Comparison of ENCODE assay signal across 9 mouse cellular contexts in genomic region chr4:102088235-102088867, GRCm38 (mm10). TPM values are rescaled to one million over a fixed set of nuclear protein-coding genes. Genes with fewer than 3 reads are reported as not detected.
DNase-seq lines count a peak whose midpoint lies in the region; ATAC-seq and TF ChIP-seq lines count a peak whose summit lies in the region.
"Had no signal": no experiment of that assay in that cellular context is flagged by ENCODE, and none has a peak within 500 bp of the region (broad histone marks: within the 10 kb centered on the region; RNA-seq: fewer than 3 reads in every experiment).

No protein-coding gene starts in this region.

- H3K4me2 ChIP-seq in kidney, embryonic 14.5 days (replicated peaks; ENCODE audit: low read depth, low read length) = peak overlapping the region; percentile 95
- peak overlapping the region; percentile 47 for H3K4me2 ChIP-seq in liver, embryonic 14.5 days (ENCODE audit: low read depth)

- H3K27ac ChIP-seq in kidney, embryonic 14.5 days (ENCODE audit: low read depth, low read length) = no peak overlapping the region
- no peak overlapping the region for H3K27ac ChIP-seq in liver, embryonic 14.5 days
- no peak overlapping the region for H3K27ac ChIP-seq in small intestine, adult 2 months (ENCODE audit: insufficient read depth, low read depth, low read length)

- TF ChIP-seq EP300 in liver, embryonic 14.5 days (IDR thresholded peaks at IDR 0.05; ENCODE audit: low read depth) = no peak

- ATAC-seq in kidney, embryonic 14.5 days (ENCODE audit: low FRiP score, low TSS enrichment) = peak; percentile 66
- no peak for ATAC-seq in liver, embryonic 14.5 days (ENCODE audit: insufficient read depth)
- no peak for ATAC-seq in erythroid progenitor cell, adult 5-6 weeks (replicated peaks; ENCODE audit: low FRiP score, poor library complexity, severe bottlenecking)
- ATAC-seq: Patski had no signal

- 29% methylated on average over 13 of the region's 15 CpGs for WGBS in kidney, embryonic 14.5 days
- WGBS in liver, embryonic 14.5 days (ENCODE audit: insufficient replicate concordance) = 24% methylated on average over 15 of the region's 15 CpGs
- 23% methylated on average over 15 of the region's 15 CpGs for WGBS in small intestine, adult 2 months

- TF ChIP-seq CTCF in liver, embryonic 14.5 days (IDR thresholded peaks at IDR 0.05; ENCODE audit: low read depth) = no peak
- TF ChIP-seq CTCF in small intestine, adult 2 months (IDR thresholded peaks at IDR 0.05; ENCODE audit: extremely low read depth, insufficient read length, insufficient replicate concordance, low read depth, low read length) = no peak

- no peak for TF ChIP-seq POLR2A in small intestine, adult 2 months (IDR thresholded peaks at IDR 0.05; ENCODE audit: low read depth, low read length)

- DNase-seq in kidney, postnatal 10 days = no peak
- peak; percentile 64 for DNase-seq in cerebellum, adult 9-10 months
- DNase-seq in frontal cortex, postnatal 14 days (ENCODE audit: low spot score in 2 of 2) = peak; percentile 6 to 20
- no peak for DNase-seq in liver, embryonic 14.5 days (ENCODE audit: low read depth in 3 of 3, low spot score in 3 of 3)
- DNase-seq in adrenal gland, adult 18-20 months (ENCODE audit: low spot score in 2 of 2) = no peak

- H3K27me3 ChIP-seq in kidney, embryonic 14.5 days (ENCODE audit: control insufficient read depth, insufficient read depth, low read length) = peaks cover 25% of the 10 kb centered on the region
- H3K27me3 ChIP-seq in liver, embryonic 14.5 days (ENCODE audit: control insufficient read depth, insufficient read depth, low read length) = peaks cover 17% of the 10 kb centered on the region
- H3K27me3 ChIP-seq in small intestine, adult 2 months (ENCODE audit: control insufficient read depth, insufficient read depth, low read length) = peaks cover 13% of the 10 kb centered on the region

- H3K36me3 ChIP-seq in kidney, embryonic 14.5 days (ENCODE audit: control insufficient read depth, insufficient read depth, low read length) = no peaks in the 10 kb centered on the region
- no peaks in the 10 kb centered on the region for H3K36me3 ChIP-seq in liver, embryonic 14.5 days (replicated peaks; ENCODE audit: control insufficient read depth, insufficient read depth, low read depth)
- no peaks in the 10 kb centered on the region for H3K36me3 ChIP-seq in small intestine, adult 2 months (ENCODE audit: control insufficient read depth, insufficient read depth, low read length)

- peak overlapping the region; percentile 55 for H3K4me3 ChIP-seq in kidney, embryonic 14.5 days (ENCODE audit: low read length)
- H3K4me3 ChIP-seq in liver, embryonic 14.5 days (ENCODE audit: insufficient read depth in 1 of 2, low read depth in 2 of 2, low read length in 2 of 2) = peak overlapping the region in 1 of 2 experiments; percentile 37; a peak in 1 of 4 replicates
- peak overlapping the region; percentile 38 for H3K4me3 ChIP-seq in small intestine, adult 2 months (ENCODE audit: low read depth, low read length)

- no peaks in the 10 kb centered on the region for H3K9me3 ChIP-seq in kidney, embryonic 14.5 days (ENCODE audit: control insufficient read depth, low read length)
- no peaks in the 10 kb centered on the region for H3K9me3 ChIP-seq in liver, embryonic 14.5 days (ENCODE audit: control insufficient read depth, low read length)

- peak overlapping the region; percentile 40; the same call in 1 of the 2 replicates for H3K9ac ChIP-seq in kidney, embryonic 14.5 days (ENCODE audit: low read depth, low read length)
- no peak overlapping the region for H3K9ac ChIP-seq in liver, embryonic 14.5 days (replicated peaks)

- H3K4me1 ChIP-seq in kidney, embryonic 14.5 days (ENCODE audit: control insufficient read depth, insufficient read depth, low read length) = no peaks in the 10 kb centered on the region
- no peaks in the 10 kb centered on the region for H3K4me1 ChIP-seq in liver, embryonic 14.5 days (replicated peaks; ENCODE audit: control insufficient read depth in 2 of 2, insufficient read depth in 2 of 2, low read length in 1 of 2)
- no peaks in the 10 kb centered on the region for H3K4me1 ChIP-seq in small intestine, adult 2 months (ENCODE audit: control insufficient read depth, insufficient read depth, insufficient read length, low read length)

RNA-seq across cellular contexts. Expression of gene Pde4b, which starts 1.0 kb away (rescaled TPM):
- polyA plus RNA-seq in kidney, embryonic 14.5 days (2014; fragmentation: Nextera tagmentation; extraction: Ambion mirVana) = 7.3 and 10.4 TPM in 2 replicates
- polyA plus RNA-seq in liver, embryonic 14.5 days (2012; rRNA removed) = 1.2 and 1.5 TPM in 2 replicates
- polyA plus RNA-seq in liver, embryonic 14.5 days (2014; fragmentation: Nextera tagmentation; extraction: Ambion mirVana) = 2.1 and 2.3 TPM in 2 replicates
- polyA plus RNA-seq in small intestine, adult 2 months (2012; rRNA removed) = 1.8 and 2.5 TPM in 2 replicates
- total RNA-seq in erythroid progenitor cell, adult 5-6 weeks (2015; ENCODE audit: low replicate concordance) = 6.8 and 14.7 TPM in 2 replicates
- 3.2 and 5.4 TPM in 2 replicates for total RNA-seq in erythroid progenitor cell, adult 5-6 weeks (2017; ENCODE audit: low replicate concordance)
- total RNA-seq in adrenal gland, adult 18-20 months (2021) = 1 to 10 TPM; 3.8 to 5.4 TPM

Comparison
In these comparisons a context has a peak if more than half of its experiments do, and no peak if none do; other contexts are left out.
1. DNase-seq: peak in cerebellum, adult 9-10 months (single experiment) and frontal cortex, postnatal 14 days (2 of 2); none in kidney, postnatal 10 days (single experiment), liver, embryonic 14.5 days (0 of 3) and adrenal gland, adult 18-20 months (0 of 2).